11 mouse cellular contexts compared by ENCODE assay signal in genomic region chr14:19970106-19970785, GRCm38 (mm10). TPM values are rescaled to one million over a fixed set of nuclear protein-coding genes. Genes with fewer than 3 reads are reported as not detected.
DNase-seq lines count a peak whose midpoint lies in the region; ATAC-seq and TF ChIP-seq lines count a peak whose summit lies in the region.
"Had no signal": no experiment of that assay in that cellular context is flagged by ENCODE, and none has a peak within 500 bp of the region (broad histone marks: within the 10 kb centered on the region; RNA-seq: fewer than 3 reads in every experiment).

No protein-coding gene starts in this region.

- no peak for TF ChIP-seq POLR2A in heart, adult 2 months (IDR thresholded peaks at IDR 0.05; ENCODE audit: insufficient read depth, low read depth, low read length)

- peaks cover 18% of the 10 kb centered on the region; the same call in 1 of the 2 replicates for H3K4me1 ChIP-seq in heart, postnatal 0 days (ENCODE audit: control insufficient read depth, insufficient read depth)
- peaks cover 2% of the 10 kb centered on the region for H3K4me1 ChIP-seq in heart, adult 2 months (ENCODE audit: control insufficient read depth, insufficient read depth, low read length)
- peaks cover 61% of the 10 kb centered on the region for H3K4me1 ChIP-seq in midbrain, embryonic 10.5 days
- peaks cover 63% of the 10 kb centered on the region for H3K4me1 ChIP-seq in midbrain, embryonic 16.5 days (ENCODE audit: control insufficient read depth, insufficient read depth, low read length)
- peaks cover 24% of the 10 kb centered on the region for H3K4me1 ChIP-seq in forebrain, embryonic 11.5 days (replicated peaks; ENCODE audit: control insufficient read depth, insufficient read depth, low read length)
- H3K4me1 ChIP-seq in neural tube, embryonic 15.5 days: peaks cover 67% of the 10 kb centered on the region

- no peak overlapping the region for H3K27ac ChIP-seq in heart, postnatal 0 days (ENCODE audit: low read depth)
- no peak overlapping the region for H3K27ac ChIP-seq in heart, adult 2 months
- 0 out of 2 replicates have a peak overlapping the region, but pooled peaks have one; percentile 10 for H3K27ac ChIP-seq in midbrain, embryonic 10.5 days (replicated peaks)
- no peak overlapping the region for H3K27ac ChIP-seq in midbrain, embryonic 16.5 days (ENCODE audit: low read length)
- peak overlapping the region; percentile 70 for H3K27ac ChIP-seq in forebrain, embryonic 11.5 days (ENCODE audit: low read depth, low read length)
- 0 out of 2 replicates have a peak overlapping the region, but pooled peaks have one; percentile 45 for H3K27ac ChIP-seq in neural tube, embryonic 15.5 days (replicated peaks)
- H3K27ac ChIP-seq: limb, embryonic 15.5 days had no signal

- H3K9ac ChIP-seq in heart, postnatal 0 days (replicated peaks; ENCODE audit: low read depth, low read length): no peak overlapping the region
- H3K9ac ChIP-seq in heart, adult 2 months (ENCODE audit: low read depth, low read length): no peak overlapping the region
- no peak overlapping the region for H3K9ac ChIP-seq in midbrain, embryonic 16.5 days (ENCODE audit: low read depth, low read length)
- H3K9ac ChIP-seq in forebrain, embryonic 11.5 days (ENCODE audit: low read length): no peak overlapping the region
- H3K9ac ChIP-seq in neural tube, embryonic 15.5 days (replicated peaks): no peak overlapping the region
- H3K9ac ChIP-seq: limb, embryonic 15.5 days had no signal

- TF ChIP-seq EP300 in heart, postnatal 0 days (IDR thresholded peaks at IDR 0.05; ENCODE audit: low read depth): no peak
- no peak for TF ChIP-seq EP300 in heart, adult 2 months (IDR thresholded peaks at IDR 0.05; ENCODE audit: insufficient read depth, low read depth, low read length)

- H3K4me2 ChIP-seq in heart, postnatal 0 days (ENCODE audit: low read depth, low read length): no peak overlapping the region
- no peak overlapping the region for H3K4me2 ChIP-seq in midbrain, embryonic 16.5 days (ENCODE audit: low read length)
- no peak overlapping the region for H3K4me2 ChIP-seq in forebrain, embryonic 11.5 days (ENCODE audit: low read depth, low read length, severe bottlenecking)
- H3K4me2 ChIP-seq in neural tube, embryonic 15.5 days: 0 out of 2 replicates have a peak overlapping the region, but pooled peaks have one; percentile 11
- H3K4me2 ChIP-seq: limb, embryonic 15.5 days had no signal

- no peaks in the 10 kb centered on the region for H3K36me3 ChIP-seq in heart, postnatal 0 days (replicated peaks; ENCODE audit: control insufficient read depth, insufficient read depth, low read length)
- H3K36me3 ChIP-seq in heart, adult 2 months (ENCODE audit: control insufficient read depth, insufficient read depth, low read length): no peaks in the 10 kb centered on the region
- H3K36me3 ChIP-seq in midbrain, embryonic 10.5 days: 0 out of 2 replicates have a peak, but pooled peaks cover 3% of the 10 kb centered on the region
- H3K36me3 ChIP-seq in midbrain, embryonic 16.5 days (ENCODE audit: control insufficient read depth, insufficient read depth, low read length): no peaks in the 10 kb centered on the region
- H3K36me3 ChIP-seq in forebrain, embryonic 11.5 days (ENCODE audit: control insufficient read depth, insufficient read depth, low read length): no peaks in the 10 kb centered on the region
- no peaks in the 10 kb centered on the region for H3K36me3 ChIP-seq in neural tube, embryonic 15.5 days
- H3K36me3 ChIP-seq: limb, embryonic 15.5 days had no signal

- H3K79me2 ChIP-seq in heart, adult 2 months (replicated peaks; ENCODE audit: control insufficient read depth, insufficient read depth, low read length): no peaks in the 10 kb centered on the region

- no peak for ATAC-seq in heart, postnatal 0 days (ENCODE audit: insufficient read depth, low read depth)
- ATAC-seq in midbrain, embryonic 16.5 days: no peak
- ATAC-seq in forebrain, embryonic 11.5 days (replicated peaks; ENCODE audit: low FRiP score): no peak
- ATAC-seq in neural tube, embryonic 15.5 days (ENCODE audit: low FRiP score): no peak
- no peak for ATAC-seq in monocyte, adult 5-6 weeks (replicated peaks; ENCODE audit: insufficient number of reproducible peaks, low FRiP score, low TSS enrichment, poor library complexity, severe bottlenecking)

- no peak overlapping the region for H3K4me3 ChIP-seq in heart, postnatal 0 days (ENCODE audit: low read depth, low read length)
- H3K4me3 ChIP-seq in heart, adult 2 months: no peak overlapping the region
- no peak overlapping the region for H3K4me3 ChIP-seq in midbrain, embryonic 10.5 days
- H3K4me3 ChIP-seq in midbrain, embryonic 16.5 days (ENCODE audit: low read depth, low read length): no peak overlapping the region
- H3K4me3 ChIP-seq in forebrain, embryonic 11.5 days (ENCODE audit: low read depth, low read length): no peak overlapping the region
- H3K4me3 ChIP-seq in neural tube, embryonic 15.5 days (replicated peaks): no peak overlapping the region
- H3K4me3 ChIP-seq: limb, embryonic 15.5 days had no signal

- no peak for TF ChIP-seq CTCF in heart, postnatal 0 days (IDR thresholded peaks at IDR 0.05; ENCODE audit: low read depth)
- no peak for TF ChIP-seq CTCF in heart, adult 2 months (IDR thresholded peaks at IDR 0.05)

- intact Hi-C loops in heart, adult 2 months (cut with DNase I): no loop called here

- 68% methylated on average over 6 of the region's 6 CpGs for WGBS in heart, postnatal 0 days
- WGBS in heart, adult 2 months: 80% methylated on average over 6 of the region's 6 CpGs
- WGBS in midbrain, embryonic 10.5 days: 91% methylated on average over 6 of the region's 6 CpGs
- WGBS in midbrain, embryonic 16.5 days: 80% methylated on average over 6 of the region's 6 CpGs
- 85% methylated on average over 6 of the region's 6 CpGs for WGBS in forebrain, embryonic 11.5 days
- 65% methylated on average over 6 of the region's 6 CpGs for WGBS in neural tube, embryonic 15.5 days

- no peaks in the 10 kb centered on the region for H3K27me3 ChIP-seq in heart, postnatal 0 days (ENCODE audit: control insufficient read depth, insufficient read depth, low read length)
- no peaks in the 10 kb centered on the region for H3K27me3 ChIP-seq in heart, adult 2 months (ENCODE audit: control insufficient read depth, insufficient read depth, low read length)
- no peaks in the 10 kb centered on the region for H3K27me3 ChIP-seq in midbrain, embryonic 10.5 days (ENCODE audit: low read depth, poor library complexity, severe bottlenecking)
- no peaks in the 10 kb centered on the region for H3K27me3 ChIP-seq in midbrain, embryonic 16.5 days (ENCODE audit: control insufficient read depth, insufficient read depth, low read depth, low read length)
- H3K27me3 ChIP-seq in forebrain, embryonic 11.5 days (ENCODE audit: control insufficient read depth, insufficient read depth, low read length): no peaks in the 10 kb centered on the region
- H3K27me3 ChIP-seq in neural tube, embryonic 15.5 days (replicated peaks): no peaks in the 10 kb centered on the region
- H3K27me3 ChIP-seq: limb, embryonic 15.5 days had no signal

- H3K9me3 ChIP-seq in heart, postnatal 0 days (replicated peaks; ENCODE audit: control insufficient read depth, low read length): no peaks in the 10 kb centered on the region
- H3K9me3 ChIP-seq in midbrain, embryonic 10.5 days (replicated peaks): no peaks in the 10 kb centered on the region
- H3K9me3 ChIP-seq in midbrain, embryonic 16.5 days (replicated peaks; ENCODE audit: control insufficient read depth, low read length, poor library complexity, severe bottlenecking): no peaks in the 10 kb centered on the region
- no peaks in the 10 kb centered on the region; the same call in 1 of the 2 replicates for H3K9me3 ChIP-seq in forebrain, embryonic 11.5 days (ENCODE audit: control insufficient read depth, low read length)
- no peaks in the 10 kb centered on the region for H3K9me3 ChIP-seq in neural tube, embryonic 15.5 days (replicated peaks)
- H3K9me3 ChIP-seq: limb, embryonic 15.5 days had no signal

- peak; percentile 36 for DNase-seq in heart, postnatal 0 days (ENCODE audit: low spot score)
- no peak for DNase-seq in heart, adult 2 months
- no peak for DNase-seq in midbrain, embryonic 10.5 days (ENCODE audit: low spot score)
- DNase-seq in forebrain, embryonic 11.5 days (ENCODE audit: low spot score): no peak
- DNase-seq in frontal cortex, adult 2 months (ENCODE audit: extremely low spot score in 1 of 2, low spot score in 1 of 2): no peak
- DNase-seq: heart, postnatal 4 days; right cerebral cortex, adult 18-20 months had no signal

RNA-seq across cellular contexts. Expression of gene Gng2, which starts 7.2 kb away (rescaled TPM):
- 31.8 and 48.0 TPM in 2 replicates for total RNA-seq in heart, postnatal 0 days (2014; rRNA removed; ENCODE audit: low replicate concordance)
- 47.1 and 56.7 TPM in 2 replicates for polyA plus RNA-seq in heart, postnatal 0 days (2015; fragmentation: Nextera tagmentation; extraction: Ambion mirVana)
- 10 to 100 TPM; 13.0 to 14.9 TPM for total RNA-seq in heart, adult 2 months (2021)
- 11.7 and 19.0 TPM in 2 replicates for polyA plus RNA-seq in heart, adult 2 months (2012; rRNA removed)
- 82.4 and 121 TPM in 2 replicates for polyA plus RNA-seq in midbrain, embryonic 10.5 days (2016; fragmentation: Nextera tagmentation; extraction: Ambion mirVana)
- 479 and 480 TPM in 2 replicates for polyA plus RNA-seq in midbrain, embryonic 16.5 days (2015; fragmentation: Nextera tagmentation; extraction: Ambion mirVana)
- 138 and 142 TPM in 2 replicates for polyA plus RNA-seq in forebrain, embryonic 11.5 days (2014; fragmentation: Nextera tagmentation; extraction: Ambion mirVana)
- 294 and 351 TPM in 2 replicates for polyA plus RNA-seq in neural tube, embryonic 15.5 days (2015; fragmentation: Nextera tagmentation; extraction: Ambion mirVana)
- total RNA-seq in monocyte, adult 5-6 weeks (2017): 22.2 to 39.8 TPM (median 35.7 TPM) in 3 replicates
- polyA plus RNA-seq in frontal cortex, adult 2 months (2012; rRNA removed): 70.9 and 75.4 TPM in 2 replicates

Comparison
In these comparisons a context has a peak if more than half of its experiments do, and no peak if none do; other contexts are left out.
1. H3K27ac ChIP-seq: peak in midbrain, embryonic 10.5 days (single experiment), forebrain, embryonic 11.5 days (single experiment) and neural tube, embryonic 15.5 days (single experiment); none in heart, postnatal 0 days (single experiment), heart, adult 2 months (single experiment) and midbrain, embryonic 16.5 days (single experiment).